Mouse (Mus musculus) liver, postnatal 0 days (tissue): ENCODE results near the gene Ttc17. TPM values are rescaled to one million over a fixed set of nuclear protein-coding genes. Genes with fewer than 3 reads are reported as not detected.

Source experiments
- ATAC-seq: fragments of 200-750 bp; cut with Nextera tagmentation; 2 replicates; pipeline ENCODE4 v1.8.0; 2017; ENCODE audit warnings: mild to moderate bottlenecking, moderate library complexity
- DNase-seq: peaks from one replicate; pipeline ENCODE4 v3.0.0-alpha.2; 2016
- H3K27ac ChIP-seq: fragments of 300-500 bp; sonication (generic); 2 replicates; pipeline ENCODE4 v1.5.1; 2014; ENCODE audit warnings: antibody characterized with exemption, moderate library complexity, mild to moderate bottlenecking, low read depth
- H3K27me3 ChIP-seq: fragments of 300-500 bp; sonication (generic); 2 replicates; pipeline ENCODE4 v1.6.1; 2014; ENCODE audit warnings: low read length, control low read depth, mixed read lengths; ENCODE audit not compliant: insufficient read depth
- H3K36me3 ChIP-seq: fragments of 300-500 bp; sonication (generic); replicated peaks from 2 replicates; pipeline ENCODE4 v1.6.1; 2014; ENCODE audit warnings: mild to moderate bottlenecking, control low read depth, low read length, moderate library complexity, mixed read lengths; ENCODE audit not compliant: insufficient read depth
- H3K4me1 ChIP-seq: fragments of 300-500 bp; sonication (generic); 2 replicates; pipeline ENCODE4 v1.6.1; 2014; ENCODE audit warnings: antibody characterized with exemption, mild to moderate bottlenecking, control low read depth; ENCODE audit not compliant: insufficient read depth
- H3K4me2 ChIP-seq: fragments of 300-500 bp; sonication (generic); 2 replicates; pipeline ENCODE4 v1.6.1; 2014; ENCODE audit warnings: low read depth, mild to moderate bottlenecking, low read length, moderate library complexity, mixed read lengths
- H3K4me3 ChIP-seq: fragments of 300-500 bp; sonication (generic); 2 replicates; pipeline ENCODE4 v1.5.1; 2014; ENCODE audit warnings: low read depth, low read length
- H3K9ac ChIP-seq: fragments of 300-500 bp; sonication (generic); replicated peaks from 2 replicates; pipeline ENCODE4 v1.6.1; 2014; ENCODE audit warnings: mild to moderate bottlenecking, moderate library complexity
- H3K9me3 ChIP-seq: fragments of 300-500 bp; sonication (generic); 2 replicates; pipeline ENCODE4 v1.6.1; 2016; ENCODE audit warnings: mild to moderate bottlenecking, control low read depth, low read length, mixed read lengths
- CTCF ChIP-seq: sonication (generic); IDR thresholded peaks from 2 replicates; pipeline ENCODE4 v1.5.1; 2016; ENCODE audit warnings: antibody characterized with exemption, low read depth
- EP300 ChIP-seq: IDR thresholded peaks from 2 replicates; pipeline ENCODE4 v1.6.1; 2016; ENCODE audit warnings: antibody characterized with exemption, low read depth, mild to moderate bottlenecking
- WGBS: fragments of 180-500 bp; shearing (Covaris S2); extraction: QIAGEN DNeasy Blood & Tissue Kit; methylation state at CpG from one replicate; pipeline ENCODE4 v1.1.7; 2014; ENCODE audit not compliant: insufficient replicate concordance; 5-methylcytosine and 5-hydroxymethylcytosine counted together
- polyA plus RNA-seq: library from polyadenylated mRNA; unstranded; fragments of >200 nt; fragmentation: Nextera tagmentation; extraction: Ambion mirVana; gene quantifications from 2 replicates; pipeline ENCODE4 v1.2.1, GENCODE M21; 2015

Ttc17 gene
- polyA plus RNA-seq, 1 experiment from 2014 or later: 19.6 TPM

- DNase-seq: no peak
- no peak overlapping the region for H3K9ac ChIP-seq
- peaks cover 3% of the 10 kb centered on the region; the same call in 1 of the 2 replicates for H3K9me3 ChIP-seq
- H3K27ac ChIP-seq: no peak overlapping the region
- H3K4me3 ChIP-seq: no peak overlapping the region
- no peak for TF ChIP-seq EP300
- no peak for TF ChIP-seq CTCF
- 92% methylated on average over 6 of the region's 6 CpGs for WGBS
- no peak for ATAC-seq
- H3K4me2 ChIP-seq: no peak overlapping the region
- H3K4me1 ChIP-seq: no peaks in the 10 kb centered on the region
- peaks cover 57% of the 10 kb centered on the region for H3K36me3 ChIP-seq
- no peaks in the 10 kb centered on the region for H3K27me3 ChIP-seq
Observed at GRCm38 (mm10) chr2:94363821-94364220, 42.7 kb downstream of the Ttc17 start.

GRCm38 (mm10) chr2:94360398-94360973 lies 46.0 kb downstream of the Ttc17 start:
- peaks cover 3% of the 10 kb centered on the region; the same call in 1 of the 2 replicates for H3K9me3 ChIP-seq

GRCm38 (mm10) chr2:94348165-94348591 lies 58.3 kb downstream of the Ttc17 start:
- DNase-seq: no peak
- no peak for TF ChIP-seq EP300
- no peak for TF ChIP-seq CTCF
- no peaks in the 10 kb centered on the region for H3K9me3 ChIP-seq

More at GRCm38 (mm10) chr2:94360398-94360973, 46.0 kb downstream of the Ttc17 start:
- H3K27ac ChIP-seq: no peak overlapping the region
- no peak overlapping the region for H3K9ac ChIP-seq
- 35% methylated on average over 4 of the region's 4 CpGs for WGBS
- ATAC-seq (no peak), DNase-seq (no peak)
- H3K4me3 ChIP-seq: no peak overlapping the region
- no peak overlapping the region for H3K4me2 ChIP-seq
- peaks cover 62% of the 10 kb centered on the region for H3K36me3 ChIP-seq
- TF ChIP-seq EP300: no peak
- no peak for TF ChIP-seq CTCF
- H3K4me1 ChIP-seq: no peaks in the 10 kb centered on the region
- H3K27me3 ChIP-seq: no peaks in the 10 kb centered on the region

GRCm38 (mm10) chr2:94346746-94347145 lies 59.7 kb downstream of the Ttc17 start:
- Histone ChIP-seq H3K36me3 (peaks cover 12% of the 10 kb centered on the region), H3K4me2 (no peak overlapping the region), H3K4me1 (no peaks in the 10 kb centered on the region), H3K9ac (no peak overlapping the region), H3K4me3 (no peak overlapping the region), H3K27ac (no peak overlapping the region), H3K9me3 (no peaks in the 10 kb centered on the region), H3K27me3 (no peaks in the 10 kb centered on the region)
- WGBS: 68% methylated on average over 5 of the region's 5 CpGs
- TF ChIP-seq EP300: no peak
- no peak for TF ChIP-seq CTCF
- ATAC-seq (no peak), DNase-seq (no peak)

More at GRCm38 (mm10) chr2:94348165-94348591, 58.3 kb downstream of the Ttc17 start:
- ATAC-seq: no peak
- Histone ChIP-seq H3K9ac (no peak overlapping the region), H3K27me3 (no peaks in the 10 kb centered on the region), H3K4me1 (no peaks in the 10 kb centered on the region), H3K4me3 (no peak overlapping the region), H3K36me3 (peaks cover 12% of the 10 kb centered on the region), H3K4me2 (no peak overlapping the region), H3K27ac (no peak overlapping the region)
- 36% methylated on average over 6 of the region's 6 CpGs for WGBS

- Histone ChIP-seq H3K4me3 (no peak overlapping the region), H3K9ac (no peak overlapping the region), H3K4me2 (no peak overlapping the region), H3K9me3 (no peaks in the 10 kb centered on the region), H3K4me1 (no peaks in the 10 kb centered on the region), H3K27me3 (no peaks in the 10 kb centered on the region), H3K36me3 (peaks cover 18% of the 10 kb centered on the region), H3K27ac (no peak overlapping the region)
- no peak for ATAC-seq
- TF ChIP-seq EP300 (no peak), CTCF (no peak)
- DNase-seq: no peak
- WGBS: 85% methylated on average over 4 of the region's 4 CpGs
Observed at GRCm38 (mm10) chr2:94344624-94345023, 61.9 kb downstream of the Ttc17 start.

GRCm38 (mm10) chr2:94343290-94344285 lies 62.9 kb downstream of the Ttc17 start:
- 87% methylated on average over 12 of the region's 12 CpGs for WGBS
- Histone ChIP-seq H3K4me1 (no peaks in the 10 kb centered on the region), H3K9ac (no peak overlapping the region), H3K9me3 (no peaks in the 10 kb centered on the region), H3K36me3 (peaks cover 22% of the 10 kb centered on the region), H3K4me3 (no peak overlapping the region), H3K27me3 (no peaks in the 10 kb centered on the region), H3K4me2 (no peak overlapping the region), H3K27ac (no peak overlapping the region)
- DNase-seq (no peak), ATAC-seq (no peak)
- no peak for TF ChIP-seq EP300
- no peak for TF ChIP-seq CTCF
